Mouse (Mus musculus): ENCODE measurements at regions not wholly inside any gene's neighbourhood (a gene's known extent, or its start where the extent isn't known, plus 50 kb on each side); places are given as distances from the start of the nearest gene placed in this dataset.

DNA sequence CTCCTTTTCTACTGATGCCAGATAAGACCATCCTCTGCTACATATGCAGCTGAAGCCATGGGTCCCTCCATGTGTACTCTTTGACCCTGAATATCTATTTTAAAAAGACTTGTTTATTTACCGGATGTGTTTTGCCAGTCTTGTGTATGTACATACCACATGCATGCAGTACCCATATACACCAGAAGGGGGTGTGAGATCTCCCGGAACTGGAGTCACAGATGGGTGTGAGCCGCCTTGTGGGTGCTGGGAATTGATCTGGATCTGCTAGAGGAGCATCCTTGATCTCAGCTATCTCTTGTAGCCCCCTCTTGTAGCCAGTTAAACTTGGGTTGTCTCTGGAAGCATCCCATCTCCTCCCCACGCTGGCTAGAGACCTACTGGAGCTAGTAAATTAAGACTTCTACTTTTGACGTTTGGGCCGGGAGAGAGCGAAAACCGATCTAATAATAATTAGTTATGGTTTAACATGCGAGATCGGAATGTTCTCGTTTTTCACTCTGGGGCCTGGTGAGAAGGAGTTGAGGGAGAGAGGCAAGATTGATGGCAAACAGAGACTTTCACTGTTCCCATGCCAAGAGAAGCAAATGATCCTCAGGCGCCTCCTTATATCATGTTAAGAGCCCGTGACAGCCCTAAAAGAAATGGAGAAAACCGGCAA lies 77.6 kb downstream of the Gas1 start:
- peak overlapping the region; percentile 56 for H3K27ac ChIP-seq (ENCODE audit: low read length)
- H3K27me3 ChIP-seq (ENCODE audit: control insufficient read depth, insufficient read depth, low read depth, low read length) = no peaks in the 10 kb centered on the region
- H3K4me3 ChIP-seq (ENCODE audit: low read length) = no peak overlapping the region
- H3K36me3 ChIP-seq (ENCODE audit: control insufficient read depth, insufficient read depth, low read length) = no peaks in the 10 kb centered on the region
- H3K4me1 ChIP-seq (replicated peaks; ENCODE audit: control insufficient read depth, insufficient read depth, low read length) = peaks cover 4% of the 10 kb centered on the region
- H3K9ac ChIP-seq (ENCODE audit: low read length) = no peak overlapping the region
- 61% methylated on average over 14 of the region's 14 CpGs for WGBS
- ATAC-seq (ENCODE audit: low read depth) = peak; percentile 82
- no peak overlapping the region for H3K4me2 ChIP-seq (ENCODE audit: low read depth, low read length)
- H3K9me3 ChIP-seq (ENCODE audit: control insufficient read depth, low read length) = no peaks in the 10 kb centered on the region

DNA sequence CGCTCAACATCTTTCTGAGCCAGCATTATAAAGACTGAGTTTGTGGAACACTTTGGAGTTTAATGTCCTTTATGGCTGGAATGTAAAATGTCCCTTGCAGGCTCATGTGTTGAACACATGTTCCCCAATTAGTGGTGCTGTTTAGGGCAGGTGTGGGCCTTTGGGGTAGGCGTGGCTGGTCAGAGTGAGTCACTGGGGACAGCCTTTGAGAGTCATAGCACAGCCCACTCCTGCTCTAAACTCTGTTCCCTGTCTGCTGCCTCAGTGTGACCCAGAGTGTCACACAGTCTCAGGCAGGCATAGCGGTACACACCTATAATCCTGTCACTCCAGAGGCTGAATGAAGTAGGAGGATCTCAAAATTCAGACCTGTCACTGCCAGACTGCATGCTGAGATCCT lies 78.8 kb downstream of the Gas1 start:
- Histone ChIP-seq H3K9me3 (ENCODE audit: control insufficient read depth, low read length) (no peaks in the 10 kb centered on the region), H3K4me2 (ENCODE audit: low read depth, low read length) (no peak overlapping the region), H3K9ac (ENCODE audit: low read length) (no peak overlapping the region), H3K27me3 (ENCODE audit: control insufficient read depth, insufficient read depth, low read depth, low read length) (no peaks in the 10 kb centered on the region), H3K4me1 (replicated peaks; ENCODE audit: control insufficient read depth, insufficient read depth, low read length) (peaks cover 4% of the 10 kb centered on the region), H3K36me3 (ENCODE audit: control insufficient read depth, insufficient read depth, low read length) (no peaks in the 10 kb centered on the region), H3K4me3 (ENCODE audit: low read length) (no peak overlapping the region), H3K27ac (ENCODE audit: low read length) (no peak overlapping the region)
- 85% methylated on average over 3 of the region's 3 CpGs for WGBS
- no peak for ATAC-seq (ENCODE audit: low read depth)

DNA sequence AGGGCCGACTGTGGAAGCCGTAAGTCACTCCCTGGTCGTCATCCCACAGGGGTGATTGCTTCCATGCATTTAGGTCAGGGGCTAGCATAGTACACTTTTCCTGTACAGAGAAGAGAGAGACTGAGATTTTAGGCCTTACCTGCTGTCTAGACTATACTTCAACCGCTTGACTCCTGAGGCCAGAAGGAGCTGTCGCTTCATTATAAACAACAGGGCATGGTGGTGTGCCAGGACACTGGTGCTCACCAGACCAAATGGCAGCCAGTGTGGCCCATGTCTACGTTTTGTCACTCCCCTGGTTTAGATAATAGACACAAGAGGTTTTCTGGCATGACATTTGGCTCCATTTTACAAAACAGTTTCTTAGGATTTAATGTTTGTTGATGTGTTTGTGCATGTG lies 79.4 kb downstream of the Gas1 start:
- Histone ChIP-seq H3K27ac (ENCODE audit: low read length) (no peak overlapping the region), H3K27me3 (ENCODE audit: control insufficient read depth, insufficient read depth, low read depth, low read length) (no peaks in the 10 kb centered on the region), H3K36me3 (ENCODE audit: control insufficient read depth, insufficient read depth, low read length) (no peaks in the 10 kb centered on the region), H3K4me3 (ENCODE audit: low read length) (no peak overlapping the region), H3K4me2 (ENCODE audit: low read depth, low read length) (no peak overlapping the region), H3K4me1 (replicated peaks; ENCODE audit: control insufficient read depth, insufficient read depth, low read length) (peaks cover 4% of the 10 kb centered on the region), H3K9ac (ENCODE audit: low read length) (no peak overlapping the region), H3K9me3 (ENCODE audit: control insufficient read depth, low read length) (no peaks in the 10 kb centered on the region)
- no peak for ATAC-seq (ENCODE audit: low read depth)
- WGBS = 58% methylated on average over 6 of the region's 6 CpGs

DNA sequence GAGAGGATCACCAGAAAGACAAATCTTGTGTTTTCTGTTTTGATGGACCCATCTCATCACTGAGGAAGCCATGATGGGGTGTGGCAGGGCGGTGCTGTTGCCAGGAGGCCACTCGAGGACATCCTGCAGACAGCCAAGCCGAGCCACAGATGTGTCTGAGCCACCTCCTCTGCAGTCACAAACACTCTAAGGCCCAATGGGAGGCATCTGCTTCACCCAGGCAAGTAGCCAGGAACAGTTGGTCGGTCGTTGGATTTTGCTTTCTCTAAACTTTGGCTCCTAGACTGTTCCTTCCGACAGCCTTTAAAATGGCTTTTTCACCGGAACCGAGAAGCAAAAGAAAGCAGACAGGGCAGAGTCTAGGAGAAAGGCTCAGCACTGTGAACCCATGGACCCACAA lies 90.5 kb downstream of the Gas1 start:
- 56% methylated on average over 8 of the region's 8 CpGs for WGBS
- H3K27ac ChIP-seq (ENCODE audit: low read length) = no peak overlapping the region
- no peak overlapping the region for H3K9ac ChIP-seq (ENCODE audit: low read length)
- H3K4me1 ChIP-seq (replicated peaks; ENCODE audit: control insufficient read depth, insufficient read depth, low read length) = peaks cover 6% of the 10 kb centered on the region; the same call in 1 of the 2 replicates
- peak; percentile 73; the same call in 1 of the 2 replicates for ATAC-seq (ENCODE audit: low read depth)
- H3K9me3 ChIP-seq (ENCODE audit: control insufficient read depth, low read length) = no peaks in the 10 kb centered on the region
- no peak overlapping the region for H3K4me3 ChIP-seq (ENCODE audit: low read length)
- H3K4me2 ChIP-seq (ENCODE audit: low read depth, low read length) = no peak overlapping the region
- no peaks in the 10 kb centered on the region for H3K36me3 ChIP-seq (ENCODE audit: control insufficient read depth, insufficient read depth, low read length)
- H3K27me3 ChIP-seq (ENCODE audit: control insufficient read depth, insufficient read depth, low read depth, low read length) = no peaks in the 10 kb centered on the region

DNA sequence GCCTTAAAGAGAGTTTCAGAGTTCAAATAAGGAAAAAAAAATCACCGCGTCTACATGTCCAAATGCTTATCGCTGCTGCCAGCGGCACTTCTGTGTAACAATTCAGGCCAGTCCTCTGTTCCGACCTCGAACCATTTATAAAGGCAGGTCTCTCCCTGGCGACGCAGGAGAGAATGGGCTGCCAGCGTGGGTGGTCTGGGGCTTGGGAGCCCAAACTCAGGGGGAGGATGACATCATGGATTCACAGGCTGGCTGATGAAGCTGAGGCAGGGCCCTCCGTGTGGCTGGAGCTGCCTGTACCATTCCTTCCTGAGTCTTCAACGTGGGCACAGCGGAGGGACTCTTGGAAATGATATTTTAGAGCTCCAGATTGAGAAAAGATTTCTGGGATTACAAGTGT lies 92.2 kb downstream of the Gas1 start:
- H3K4me1 ChIP-seq (replicated peaks; ENCODE audit: control insufficient read depth, insufficient read depth, low read length) = peaks cover 6% of the 10 kb centered on the region; the same call in 1 of the 2 replicates
- H3K27me3 ChIP-seq (ENCODE audit: control insufficient read depth, insufficient read depth, low read depth, low read length) = no peaks in the 10 kb centered on the region
- H3K4me3 ChIP-seq (ENCODE audit: low read length) = no peak overlapping the region
- peak; percentile 64 for ATAC-seq (ENCODE audit: low read depth)
- 13% methylated on average over 12 of the region's 12 CpGs for WGBS
- no peak overlapping the region for H3K27ac ChIP-seq (ENCODE audit: low read length)
- no peaks in the 10 kb centered on the region for H3K36me3 ChIP-seq (ENCODE audit: control insufficient read depth, insufficient read depth, low read length)
- H3K4me2 ChIP-seq (ENCODE audit: low read depth, low read length) = peak overlapping the region; percentile 25
- no peaks in the 10 kb centered on the region for H3K9me3 ChIP-seq (ENCODE audit: control insufficient read depth, low read length)
- 0 out of 2 replicates have a peak overlapping the region, but pooled peaks have one; percentile 8 for H3K9ac ChIP-seq (ENCODE audit: low read length)

DNA sequence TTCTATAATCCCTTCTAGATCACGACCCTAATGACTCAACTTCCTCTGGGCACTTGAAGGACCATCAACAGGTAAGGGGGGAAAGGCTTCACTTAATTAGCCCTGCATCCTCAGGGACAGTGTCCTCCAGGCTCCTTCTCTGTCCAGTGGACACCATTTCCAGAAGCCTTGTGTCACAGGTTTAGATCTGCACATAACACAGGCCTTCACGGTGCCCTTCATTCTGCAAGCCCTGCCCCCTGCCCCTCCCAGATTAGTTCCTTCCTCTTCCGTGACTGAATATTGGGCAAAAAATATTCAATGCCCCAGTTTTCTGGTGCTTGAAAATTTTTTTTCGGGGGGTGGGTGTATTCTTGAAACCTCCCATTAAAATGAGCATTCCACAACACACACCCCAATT lies 92.9 kb downstream of the Gas1 start:
- Histone ChIP-seq H3K9ac (ENCODE audit: low read length) (no peak overlapping the region), H3K27ac (ENCODE audit: low read length) (no peak overlapping the region), H3K27me3 (ENCODE audit: control insufficient read depth, insufficient read depth, low read depth, low read length) (no peaks in the 10 kb centered on the region), H3K36me3 (ENCODE audit: control insufficient read depth, insufficient read depth, low read length) (no peaks in the 10 kb centered on the region), H3K4me3 (ENCODE audit: low read length) (no peak overlapping the region), H3K4me2 (ENCODE audit: low read depth, low read length) (no peak overlapping the region), H3K9me3 (ENCODE audit: control insufficient read depth, low read length) (no peaks in the 10 kb centered on the region), H3K4me1 (replicated peaks; ENCODE audit: control insufficient read depth, insufficient read depth, low read length) (peaks cover 6% of the 10 kb centered on the region; the same call in 1 of the 2 replicates)
- WGBS = 65% methylated on average over 4 of the region's 4 CpGs
- ATAC-seq (ENCODE audit: low read depth) = no peak

DNA sequence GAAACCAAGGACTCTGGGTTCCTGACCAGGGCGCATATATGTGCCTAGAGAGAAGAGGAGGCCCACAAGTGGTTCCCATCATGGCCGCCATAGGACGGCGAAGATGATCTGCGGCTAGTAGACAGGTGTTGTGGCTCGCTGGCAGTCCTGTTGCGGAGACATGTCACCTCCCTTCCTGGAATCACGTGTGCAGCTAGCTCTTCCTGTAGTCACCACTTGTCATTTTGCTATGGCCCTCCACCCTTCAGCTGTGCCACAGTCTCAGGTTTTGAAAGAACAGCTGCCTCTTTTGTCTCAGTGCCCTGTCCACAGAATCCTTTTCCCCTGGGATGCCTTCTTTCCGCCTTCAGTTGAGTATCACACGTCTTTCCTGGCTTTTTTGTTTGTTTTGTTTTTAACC lies 97.1 kb downstream of the Gas1 start:
- no peak for ATAC-seq (ENCODE audit: low read depth)
- H3K4me1 ChIP-seq (replicated peaks; ENCODE audit: control insufficient read depth, insufficient read depth, low read length) = peaks cover 5% of the 10 kb centered on the region; the same call in 1 of the 2 replicates
- WGBS = 79% methylated on average over 10 of the region's 10 CpGs
- no peak overlapping the region for H3K27ac ChIP-seq (ENCODE audit: low read length)
- H3K27me3 ChIP-seq (ENCODE audit: control insufficient read depth, insufficient read depth, low read depth, low read length) = no peaks in the 10 kb centered on the region
- no peak overlapping the region for H3K4me2 ChIP-seq (ENCODE audit: low read depth, low read length)
- H3K9ac ChIP-seq (ENCODE audit: low read length) = no peak overlapping the region
- no peaks in the 10 kb centered on the region for H3K36me3 ChIP-seq (ENCODE audit: control insufficient read depth, insufficient read depth, low read length)
- no peaks in the 10 kb centered on the region for H3K9me3 ChIP-seq (ENCODE audit: control insufficient read depth, low read length)
- H3K4me3 ChIP-seq (ENCODE audit: low read length) = no peak overlapping the region

DNA sequence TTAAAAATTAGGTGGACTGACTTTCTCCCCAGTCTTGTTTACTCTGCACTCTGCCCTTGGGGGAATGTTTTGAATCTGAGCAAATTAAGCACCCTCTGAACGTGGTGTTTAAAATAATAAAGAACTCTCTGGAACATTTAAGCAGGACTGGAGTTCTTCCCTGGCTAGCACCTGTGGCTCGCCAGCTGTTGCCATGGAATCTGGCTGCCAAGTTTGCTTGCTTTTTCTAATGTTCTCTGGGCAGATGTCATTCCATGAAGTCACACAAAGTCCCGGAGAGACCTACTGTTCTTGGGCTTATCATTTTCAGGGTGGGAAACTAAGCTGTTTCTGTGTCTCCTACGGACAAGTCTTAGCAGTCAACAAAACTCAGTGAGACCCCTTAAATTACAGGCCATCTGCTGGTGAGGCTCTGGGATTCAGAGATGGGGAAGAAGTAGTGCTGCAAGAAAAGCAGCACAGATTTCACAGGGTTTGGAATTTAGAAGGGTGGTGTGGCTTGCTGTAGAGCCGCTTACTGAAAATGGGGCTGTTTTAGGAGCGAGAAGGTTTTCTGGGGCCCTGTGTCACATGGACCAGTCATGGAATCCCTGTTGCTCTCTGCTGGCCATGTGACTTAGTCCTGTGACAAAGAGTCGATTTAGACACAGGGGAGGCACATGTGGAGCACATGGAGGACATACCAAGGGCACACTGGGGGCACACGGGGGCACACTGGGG lies 98.7 kb downstream of the Gas1 start:
- no peak for ATAC-seq (ENCODE audit: low read depth)
- Histone ChIP-seq H3K4me3 (ENCODE audit: low read length) (no peak overlapping the region), H3K4me1 (replicated peaks; ENCODE audit: control insufficient read depth, insufficient read depth, low read length) (no peaks in the 10 kb centered on the region), H3K36me3 (ENCODE audit: control insufficient read depth, insufficient read depth, low read length) (no peaks in the 10 kb centered on the region), H3K27me3 (ENCODE audit: control insufficient read depth, insufficient read depth, low read depth, low read length) (no peaks in the 10 kb centered on the region), H3K4me2 (ENCODE audit: low read depth, low read length) (no peak overlapping the region), H3K27ac (ENCODE audit: low read length) (no peak overlapping the region), H3K9ac (ENCODE audit: low read length) (no peak overlapping the region), H3K9me3 (ENCODE audit: control insufficient read depth, low read length) (no peaks in the 10 kb centered on the region)
- WGBS = 64% methylated on average over 8 of the region's 8 CpGs

DNA sequence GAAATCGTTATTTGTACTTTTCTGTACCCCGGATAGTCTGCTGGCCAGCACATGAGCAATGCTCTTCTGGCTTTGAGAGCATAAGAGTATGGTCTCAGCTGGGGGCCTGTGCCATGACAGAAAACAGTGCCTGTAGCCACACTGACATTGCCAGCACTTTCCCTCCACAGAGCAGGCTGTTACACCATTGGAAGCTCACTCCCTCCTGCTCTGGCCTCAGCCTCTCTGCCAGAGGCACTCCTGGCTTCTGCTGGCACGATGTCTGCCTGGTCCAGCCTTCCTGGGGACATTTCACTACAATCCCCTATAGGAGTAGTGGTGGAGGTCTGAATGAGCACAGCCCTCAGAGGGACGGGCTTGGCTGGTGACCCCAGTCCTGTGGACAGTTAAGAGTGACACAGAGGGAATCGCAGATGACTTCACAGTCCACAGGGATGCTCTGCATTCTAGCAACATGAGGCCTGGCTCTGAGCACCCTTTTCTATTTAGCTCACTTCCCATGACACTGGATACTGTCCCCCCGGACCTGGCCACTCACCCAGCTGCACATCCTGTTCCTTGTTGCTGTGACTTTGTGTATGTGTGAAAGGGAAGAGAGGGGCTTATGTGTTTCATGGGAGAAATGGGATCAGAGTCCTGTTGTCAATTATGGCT lies 100.9 kb downstream of the Gas1 start:
- no peak overlapping the region for H3K9ac ChIP-seq (ENCODE audit: low read length)
- H3K27me3 ChIP-seq (ENCODE audit: control insufficient read depth, insufficient read depth, low read depth, low read length) = no peaks in the 10 kb centered on the region
- no peak for ATAC-seq (ENCODE audit: low read depth)
- H3K27ac ChIP-seq (ENCODE audit: low read length) = no peak overlapping the region
- WGBS = 55% methylated on average over 6 of the region's 6 CpGs
- no peak overlapping the region for H3K4me2 ChIP-seq (ENCODE audit: low read depth, low read length)
- no peaks in the 10 kb centered on the region for H3K36me3 ChIP-seq (ENCODE audit: control insufficient read depth, insufficient read depth, low read length)
- H3K4me1 ChIP-seq (replicated peaks; ENCODE audit: control insufficient read depth, insufficient read depth, low read length) = no peaks in the 10 kb centered on the region
- no peaks in the 10 kb centered on the region for H3K9me3 ChIP-seq (ENCODE audit: control insufficient read depth, low read length)
- no peak overlapping the region for H3K4me3 ChIP-seq (ENCODE audit: low read length)
